Mouse (Mus musculus) lung, embryonic 14.5 days (tissue): Measurements from ENCODE around the gene Dhx9. TPM values are rescaled to one million over a fixed set of nuclear protein-coding genes. Genes with fewer than 3 reads are reported as not detected.
"Not testable (repeated sequence)": the region's sequence is repeated elsewhere in the genome, so short reads cannot be mapped to it uniquely, and the experiment has no call there.

Source experiments
- ATAC-seq: fragments of 200-750 bp; cut with Nextera tagmentation; 2 replicates; pipeline ENCODE4 v1.8.0; 2017; ENCODE audit warnings: mild to moderate bottlenecking, moderate TSS enrichment, moderate library complexity; ENCODE audit not compliant: insufficient read depth
- DNase-seq: peaks from one replicate; pipeline ENCODE4 v3.0.0-alpha.2; 2015
- H3K27ac ChIP-seq: fragments of 300-500 bp; sonication (generic); 2 replicates; pipeline ENCODE4 v1.5.1; 2014; ENCODE audit warnings: low read depth, mild to moderate bottlenecking, moderate library complexity
- H3K27me3 ChIP-seq: fragments of 300-500 bp; sonication (generic); 2 replicates; pipeline ENCODE4 v1.6.1; 2014; ENCODE audit warnings: low read length, control low read depth; ENCODE audit not compliant: insufficient read depth
- H3K36me3 ChIP-seq: fragments of 300-500 bp; sonication (generic); 2 replicates; pipeline ENCODE4 v1.6.1; 2014; ENCODE audit warnings: control low read depth; ENCODE audit not compliant: insufficient read depth
- H3K4me1 ChIP-seq: fragments of 300-500 bp; sonication (generic); 2 replicates; pipeline ENCODE4 v1.6.1; 2014; ENCODE audit warnings: antibody characterized with exemption, control low read depth; ENCODE audit not compliant: insufficient read depth
- H3K4me2 ChIP-seq: fragments of 300-500 bp; sonication (generic); 2 replicates; pipeline ENCODE4 v1.6.1; 2014; ENCODE audit warnings: mild to moderate bottlenecking
- H3K4me3 ChIP-seq: fragments of 300-500 bp; sonication (generic); 2 replicates; pipeline ENCODE4 v1.5.1; 2014; ENCODE audit warnings: low read depth, low read length
- H3K9ac ChIP-seq: fragments of 300-500 bp; sonication (generic); 2 replicates; pipeline ENCODE4 v1.6.1; 2014
- H3K9me3 ChIP-seq: fragments of 300-500 bp; sonication (generic); 2 replicates; pipeline ENCODE4 v1.6.1; 2016; ENCODE audit warnings: low read depth, low read length, control low read depth
- CTCF ChIP-seq: IDR thresholded peaks from 2 replicates; pipeline ENCODE4 v1.5.1; 2016; ENCODE audit warnings: antibody characterized with exemption, low read depth
- whole genome bisulfite sequencing: fragments of 180-500 bp; shearing (Covaris S2); extraction: QIAGEN DNeasy Blood & Tissue Kit; methylation state at CpG from one replicate; pipeline ENCODE4 v1.1.7; 2014; 5-methylcytosine and 5-hydroxymethylcytosine counted together
- polyA plus RNA-seq: library from polyadenylated mRNA; unstranded; fragments of >200 nt; fragmentation: Nextera tagmentation; extraction: Ambion mirVana; gene quantifications from 2 replicates; pipeline ENCODE4 v1.2.1, GENCODE M21; 2014

Gene Dhx9
- polyA plus RNA-seq, 1 experiment from 2014 or later = 30.8 TPM

DNA sequence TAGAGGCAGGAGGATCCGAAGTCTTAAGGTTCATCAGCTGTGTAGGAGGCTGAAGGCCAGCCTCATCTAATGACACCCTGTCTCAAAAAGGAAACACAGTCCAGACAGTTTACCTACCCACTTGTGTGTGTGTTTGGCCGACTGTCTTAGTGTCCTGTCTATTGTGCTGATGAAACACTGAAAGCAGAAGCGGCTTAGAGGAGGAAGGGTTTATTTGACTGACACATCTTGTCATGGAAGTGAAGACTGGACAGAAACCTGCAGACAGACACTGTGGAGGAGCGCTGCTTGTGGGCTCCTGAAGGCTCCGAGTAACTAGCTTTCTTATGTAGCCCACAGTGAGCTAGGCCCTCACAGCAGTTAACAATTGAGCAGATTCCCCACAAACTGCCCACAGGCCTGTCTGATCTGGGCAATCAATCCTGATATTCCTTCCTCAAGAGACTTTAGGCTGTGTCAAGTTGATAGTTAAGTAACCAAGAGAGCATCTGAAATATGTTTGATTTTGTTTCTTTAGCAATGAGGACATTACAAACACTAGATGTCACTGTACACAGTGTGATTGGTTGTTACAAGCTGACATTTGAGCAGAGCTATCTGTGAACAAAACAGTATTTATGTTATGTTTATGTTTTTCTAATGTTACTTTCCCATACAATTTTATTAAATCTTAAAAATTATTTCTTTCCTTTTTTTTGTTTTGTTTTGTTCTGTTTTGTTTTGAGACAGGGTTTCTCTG, 53.4 kb downstream of the Dhx9 start:
- 69% methylated on average over 5 of the region's 5 CpGs for WGBS
- H3K9me3 ChIP-seq = no peaks in the 10 kb centered on the region
- no peaks in the 10 kb centered on the region for H3K27me3 ChIP-seq
- no peak overlapping the region for H3K27ac ChIP-seq
- H3K9ac ChIP-seq = no peak overlapping the region
- no peak overlapping the region for H3K4me2 ChIP-seq
- DNase-seq = no peak
- TF ChIP-seq CTCF = no peak
- H3K36me3 ChIP-seq = no peaks in the 10 kb centered on the region
- no peak overlapping the region for H3K4me3 ChIP-seq
- no peak for ATAC-seq
- no peaks in the 10 kb centered on the region for H3K4me1 ChIP-seq

DNA sequence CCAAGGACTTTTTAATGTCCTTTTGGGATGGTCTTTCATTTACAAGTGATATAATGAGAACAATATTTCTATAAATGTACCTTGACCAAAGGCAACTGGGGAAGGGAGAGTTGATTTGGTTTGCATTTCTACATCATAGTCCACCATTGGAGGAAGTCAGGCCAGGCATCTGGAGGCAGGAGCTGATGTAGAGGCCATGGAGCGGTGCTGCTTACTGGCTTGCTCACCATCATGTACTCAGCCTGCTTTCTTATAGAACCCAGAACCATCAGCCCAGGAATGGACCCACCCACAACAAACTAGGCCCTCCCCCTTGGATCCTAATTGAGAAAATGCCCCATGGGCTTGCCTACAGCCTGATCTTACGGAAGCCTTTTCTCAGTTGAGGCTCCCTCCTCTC, 55.1 kb downstream of the Dhx9 start:
- Histone ChIP-seq H3K4me1 (no peaks in the 10 kb centered on the region), H3K27ac (no peak overlapping the region)

GRCm38 (mm10) chr1:153431701-153432100, 55.8 kb downstream of the Dhx9 start:
- no peak for DNase-seq
- 70% methylated on average over 10 of the region's 10 CpGs for WGBS
- no peak overlapping the region for H3K27ac ChIP-seq
- TF ChIP-seq CTCF = no peak
- no peaks in the 10 kb centered on the region for H3K36me3 ChIP-seq
- no peak for ATAC-seq
- no peak overlapping the region for H3K4me3 ChIP-seq
- no peak overlapping the region for H3K9ac ChIP-seq
- no peaks in the 10 kb centered on the region for H3K4me1 ChIP-seq
- no peaks in the 10 kb centered on the region for H3K9me3 ChIP-seq
- no peaks in the 10 kb centered on the region for H3K27me3 ChIP-seq
- no peak overlapping the region for H3K4me2 ChIP-seq

More for the DNA sequence above, 55.1 kb downstream of the Dhx9 start:
- Histone ChIP-seq H3K4me2 (no peak overlapping the region), H3K36me3 (no peaks in the 10 kb centered on the region), H3K4me3 (no peak overlapping the region), H3K9ac (no peak overlapping the region), H3K27me3 (no peaks in the 10 kb centered on the region), H3K9me3 (no peaks in the 10 kb centered on the region)
- WGBS = 96% methylated on average over 2 of the region's 2 CpGs
- DNase-seq = no peak
- ATAC-seq = no peak
- TF ChIP-seq CTCF = no peak

GRCm38 (mm10) chr1:153431158-153431557, 56.3 kb downstream of the Dhx9 start:
- Histone ChIP-seq H3K4me3 (no peak overlapping the region), H3K27me3 (no peaks in the 10 kb centered on the region), H3K36me3 (no peaks in the 10 kb centered on the region), H3K9ac (no peak overlapping the region), H3K27ac (no peak overlapping the region), H3K4me1 (no peaks in the 10 kb centered on the region), H3K4me2 (no peak overlapping the region), H3K9me3 (no peaks in the 10 kb centered on the region)
- ATAC-seq (no peak), DNase-seq (no peak)
- TF ChIP-seq CTCF = no peak
- WGBS = 59% methylated on average over 7 of the region's 7 CpGs

DNA sequence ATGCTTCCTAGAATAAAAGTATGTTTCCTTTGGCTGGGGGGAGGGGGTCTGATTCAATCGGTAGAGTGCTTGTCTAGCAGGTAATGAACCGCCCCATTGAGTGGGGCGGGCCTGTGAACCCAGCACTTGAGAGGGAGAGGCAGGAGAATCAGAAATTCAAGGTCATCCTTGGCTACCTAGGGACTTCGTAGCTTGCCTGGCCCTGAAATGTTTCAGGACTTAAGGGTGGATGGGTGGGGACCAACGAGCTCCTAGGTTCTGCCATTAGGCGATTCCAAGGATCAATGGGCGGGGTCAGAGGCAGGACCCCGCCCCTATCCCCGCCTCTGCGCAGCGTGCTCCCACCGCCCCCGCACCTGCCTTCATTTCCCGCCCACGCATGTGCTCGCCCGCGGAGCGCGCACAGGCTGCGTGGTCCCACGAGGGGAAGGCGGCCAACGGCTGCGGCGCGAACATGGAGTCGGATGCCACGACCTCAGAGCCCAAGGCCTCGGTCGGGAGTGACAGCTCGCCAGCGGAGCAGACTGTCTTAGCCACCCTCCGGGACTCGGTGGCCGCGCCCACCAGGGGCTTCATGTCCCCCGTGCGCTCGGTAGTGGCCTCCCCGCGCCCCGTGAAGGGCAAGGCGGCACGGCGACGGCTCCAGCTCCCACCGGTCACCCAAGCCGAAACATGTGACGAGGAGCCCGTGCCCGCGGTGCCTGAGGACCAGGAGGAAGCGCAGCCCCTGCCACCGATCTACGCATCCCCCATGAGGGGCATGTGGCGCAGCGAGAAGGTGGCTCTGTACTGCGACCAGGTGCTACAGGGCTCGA, 62.5 kb downstream of the Dhx9 start, which contains the start of gene Shcbp1l:
Shcbp1l (plus strand) TSS at position 393 of the 815 bp plus-strand sequence.
- no peaks in the 10 kb centered on the region for H3K4me1 ChIP-seq
- DNase-seq (peak; percentile 86), ATAC-seq (peak; percentile 89)
- H3K4me2 ChIP-seq = peak within 1 kb of the TSS; percentile 98
- no peaks in the 10 kb centered on the region for H3K9me3 ChIP-seq
- no peak for TF ChIP-seq CTCF
- H3K9ac ChIP-seq = peak within 1 kb of the TSS; percentile 41
- H3K4me3 ChIP-seq = peak within 1 kb of the TSS; percentile 51
- no peaks in the 10 kb centered on the region for H3K36me3 ChIP-seq
- H3K27me3 ChIP-seq = peaks cover 8% of the 10 kb centered on the region; the same call in 1 of the 2 replicates
- WGBS = 2% methylated on average over 60 of the region's 60 CpGs
- H3K27ac ChIP-seq = no peak within 1 kb of the TSS

- H3K9ac ChIP-seq = 0 out of 2 replicates have a peak overlapping the region, but pooled peaks have one; percentile 41
- no peaks in the 10 kb centered on the region for H3K4me1 ChIP-seq
- peaks cover 8% of the 10 kb centered on the region; the same call in 1 of the 2 replicates for H3K27me3 ChIP-seq
- peak; percentile 37 for DNase-seq
- peak overlapping the region; percentile 51 for H3K4me3 ChIP-seq
- peak; percentile 26; the same call in 1 of the 2 replicates for TF ChIP-seq CTCF
- H3K4me2 ChIP-seq = peak overlapping the region; percentile 98
- no peak overlapping the region for H3K27ac ChIP-seq
- no peaks in the 10 kb centered on the region for H3K9me3 ChIP-seq
- no peak for ATAC-seq
- 8% methylated on average over 12 of the region's 12 CpGs for WGBS
- H3K36me3 ChIP-seq = no peaks in the 10 kb centered on the region
These were observed 63.2 kb downstream of the Dhx9 start for GRCm38 (mm10) chr1:153424271-153424670.

- H3K4me3 ChIP-seq, DNase-seq, H3K4me1 ChIP-seq, H3K36me3 ChIP-seq, H3K4me2 ChIP-seq, H3K27ac ChIP-seq, H3K9me3 ChIP-seq, ATAC-seq, H3K9ac ChIP-seq, H3K27me3 ChIP-seq: not testable (repeated sequence)
- 80% methylated on average over 4 of the region's 4 CpGs for WGBS
These were observed 69.7 kb downstream of the Dhx9 start for GRCm38 (mm10) chr1:153417805-153418204.

GRCm38 (mm10) chr1:153416271-153416832, 71.1 kb downstream of the Dhx9 start:
- not testable (repeated sequence) for H3K9ac ChIP-seq, H3K9me3 ChIP-seq, ATAC-seq, H3K4me1 ChIP-seq, H3K4me2 ChIP-seq, DNase-seq, H3K27ac ChIP-seq, H3K4me3 ChIP-seq, H3K36me3 ChIP-seq, H3K27me3 ChIP-seq
- WGBS = 61% methylated on average over 3 of the region's 3 CpGs

- 41% methylated on average over 2 of the region's 5 CpGs for WGBS
- not testable (repeated sequence) for H3K4me1 ChIP-seq, H3K27me3 ChIP-seq, H3K27ac ChIP-seq, DNase-seq, H3K9ac ChIP-seq, H3K4me2 ChIP-seq, H3K9me3 ChIP-seq, H3K4me3 ChIP-seq, H3K36me3 ChIP-seq, ATAC-seq
These were observed 71.7 kb downstream of the Dhx9 start for GRCm38 (mm10) chr1:153415742-153416141.
